Mouse (Mus musculus) neural tube, embryonic 14.5 days (tissue): Measurements from ENCODE around the gene Nmbr. TPM values are rescaled to one million over a fixed set of nuclear protein-coding genes. Genes with fewer than 3 reads are reported as not detected.
A peak's percentile ranks its signal among the peaks of the same experiment; 100 is the strongest.

ENCODE experiments used
- ATAC-seq: fragments of 200-750 bp; cut with Nextera tagmentation; 2 replicates; pipeline ENCODE4 v1.8.0; 2017; ENCODE audit warnings: low read depth, mild to moderate bottlenecking, moderate TSS enrichment, moderate library complexity
- H3K27ac ChIP-seq: fragments of 300-500 bp; sonication (generic); 2 replicates; pipeline ENCODE4 v1.5.1; 2014; ENCODE audit warnings: low read depth, mild to moderate bottlenecking, control low read depth, low read length, moderate library complexity, mixed read lengths
- H3K27me3 ChIP-seq: fragments of 300-500 bp; sonication (generic); 2 replicates; pipeline ENCODE4 v1.6.1; 2014; ENCODE audit warnings: low read length; ENCODE audit not compliant: control insufficient read depth, insufficient read depth
- H3K36me3 ChIP-seq: fragments of 300-500 bp; sonication (generic); 2 replicates; pipeline ENCODE4 v1.6.1; 2014; ENCODE audit warnings: low read length, mixed read lengths; ENCODE audit not compliant: control insufficient read depth, insufficient read depth
- H3K4me1 ChIP-seq: fragments of 300-500 bp; sonication (generic); 2 replicates; pipeline ENCODE4 v1.6.1; 2014; ENCODE audit warnings: low read length; ENCODE audit not compliant: control insufficient read depth, insufficient read depth
- H3K4me2 ChIP-seq: fragments of 300-500 bp; sonication (generic); 2 replicates; pipeline ENCODE4 v1.6.1; 2014; ENCODE audit warnings: mild to moderate bottlenecking, low read depth, low read length, control low read depth
- H3K4me3 ChIP-seq: fragments of 300-500 bp; sonication (generic); 2 replicates; pipeline ENCODE4 v1.5.1; 2014; ENCODE audit warnings: low read depth, low read length, control low read depth, mixed read lengths
- H3K9ac ChIP-seq: fragments of 300-500 bp; sonication (generic); replicated peaks from 2 replicates; pipeline ENCODE4 v1.6.1; 2014; ENCODE audit warnings: low read depth, mild to moderate bottlenecking, control low read depth, low read length, mixed read lengths
- H3K9me3 ChIP-seq: fragments of 300-500 bp; sonication (generic); 2 replicates; pipeline ENCODE4 v1.6.1; 2016; ENCODE audit warnings: low read length; ENCODE audit not compliant: control insufficient read depth
- WGBS: fragments of 180-500 bp; shearing (Covaris S2); extraction: QIAGEN DNeasy Blood & Tissue Kit; methylation state at CpG from one replicate; pipeline ENCODE4 v1.1.7; 2014; 5-methylcytosine and 5-hydroxymethylcytosine counted together
- polyA plus RNA-seq: library from polyadenylated mRNA; unstranded; fragments of >200 nt; fragmentation: Nextera tagmentation; extraction: Ambion mirVana; gene quantifications from 2 replicates; pipeline ENCODE4 v1.2.1, GENCODE M21; 2014

The Nmbr gene
- polyA plus RNA-seq, result 2.9 and 3.4 TPM in 2 replicates

GRCm38 (mm10) chr10:14705072-14706066 lies at the start of gene Nmbr, which contains the start of gene Vta1:
Gene Nmbr, plus strand, starts transcription at chr10:14705591.
Gene Vta1, minus strand, starts transcription at chr10:14705560.
- H3K27me3 ChIP-seq, result no peaks in the 10 kb centered on the region; the same call in 1 of the 2 replicates

GRCm38 (mm10) chr10:14660875-14661274 lies 44.5 kb upstream of the Nmbr start:
- ATAC-seq, result no peak
- H3K36me3 ChIP-seq, result peaks cover 4% of the 10 kb centered on the region; the same call in 1 of the 2 replicates
- WGBS, result 93% methylated on average over 2 of the region's 2 CpGs

More at GRCm38 (mm10) chr10:14705072-14706066, at the start of gene Nmbr, which contains the start of gene Vta1:
- no peaks in the 10 kb centered on the region for H3K9me3 ChIP-seq
- ATAC-seq, result peak; percentile 98
- under 1% methylated on average over 50 of the region's 50 CpGs for WGBS
- H3K9ac ChIP-seq, result peak within 1 kb of the TSS; percentile 84
- no peaks in the 10 kb centered on the region for H3K36me3 ChIP-seq
- H3K4me1 ChIP-seq, result peaks cover 17% of the 10 kb centered on the region
- H3K4me3 ChIP-seq, result peak within 1 kb of the TSS; percentile 94
- peak within 1 kb of the TSS; percentile 84 for H3K27ac ChIP-seq
- peak within 1 kb of the TSS; percentile 74 for H3K4me2 ChIP-seq

GRCm38 (mm10) chr10:14666147-14666546 lies 39.2 kb upstream of the Nmbr start:
- no peak for ATAC-seq
- H3K9ac ChIP-seq, result no peak overlapping the region
- H3K4me3 ChIP-seq, result no peak overlapping the region
- H3K9me3 ChIP-seq, result no peaks in the 10 kb centered on the region
- no peaks in the 10 kb centered on the region for H3K27me3 ChIP-seq
- no peaks in the 10 kb centered on the region for H3K4me1 ChIP-seq
- H3K27ac ChIP-seq, result no peak overlapping the region
- peaks cover 13% of the 10 kb centered on the region for H3K36me3 ChIP-seq
- H3K4me2 ChIP-seq, result no peak overlapping the region
- 98% methylated on average over 2 of the region's 2 CpGs for WGBS

More at GRCm38 (mm10) chr10:14660875-14661274, 44.5 kb upstream of the Nmbr start:
- no peaks in the 10 kb centered on the region for H3K9me3 ChIP-seq
- no peaks in the 10 kb centered on the region for H3K27me3 ChIP-seq
- H3K4me2 ChIP-seq, result no peak overlapping the region
- H3K4me3 ChIP-seq, result no peak overlapping the region
- H3K9ac ChIP-seq, result no peak overlapping the region
- H3K4me1 ChIP-seq, result no peaks in the 10 kb centered on the region
- no peak overlapping the region for H3K27ac ChIP-seq

GRCm38 (mm10) chr10:14685663-14686062 lies 19.7 kb upstream of the Nmbr start:
- Histone ChIP-seq H3K9me3 (no peaks in the 10 kb centered on the region), H3K9ac (no peak overlapping the region), H3K36me3 (peaks cover 15% of the 10 kb centered on the region; the same call in 1 of the 2 replicates), H3K4me3 (no peak overlapping the region), H3K27me3 (no peaks in the 10 kb centered on the region), H3K4me2 (no peak overlapping the region), H3K27ac (no peak overlapping the region), H3K4me1 (no peaks in the 10 kb centered on the region)
- 100% methylated on average over 1 of the region's 1 CpGs for WGBS
- ATAC-seq, result no peak

DNA sequence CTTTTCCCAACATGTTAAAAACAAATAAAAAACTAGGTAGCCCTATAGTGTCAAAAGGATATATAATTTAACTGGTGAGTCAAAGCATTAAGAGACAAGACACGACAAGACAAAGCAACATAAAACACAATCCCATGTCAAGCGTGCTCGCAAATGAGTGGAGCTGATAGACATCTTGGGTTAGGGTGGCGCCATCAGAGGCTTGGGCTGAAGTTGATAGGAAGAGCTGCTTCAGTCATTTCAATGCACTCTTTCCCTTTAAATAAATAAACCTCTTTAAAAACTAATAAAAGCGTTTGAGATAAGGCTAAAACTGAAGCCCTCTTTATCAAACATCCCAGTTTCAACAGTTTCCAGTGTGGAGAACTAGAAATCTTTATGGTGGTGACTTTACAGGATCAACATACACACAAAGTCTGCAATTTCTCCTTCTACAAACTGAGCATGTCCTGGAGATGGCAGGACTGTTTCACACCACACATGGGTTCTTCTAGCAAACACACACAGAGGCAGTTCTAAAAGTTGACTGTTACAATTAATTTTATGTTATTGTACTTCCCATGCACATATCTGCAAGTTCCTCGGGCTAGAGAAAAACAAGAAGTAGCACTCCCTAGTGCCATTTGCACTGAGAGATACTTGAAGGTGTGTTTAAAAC lies 16.5 kb upstream of the Nmbr start:
- no peaks in the 10 kb centered on the region for H3K27me3 ChIP-seq
- 91% methylated on average over 6 of the region's 6 CpGs for WGBS
- H3K9me3 ChIP-seq, result no peaks in the 10 kb centered on the region
- H3K9ac ChIP-seq, result no peak overlapping the region
- no peak overlapping the region for H3K27ac ChIP-seq
- H3K4me2 ChIP-seq, result no peak overlapping the region
- H3K4me1 ChIP-seq, result no peaks in the 10 kb centered on the region
- H3K4me3 ChIP-seq, result no peak overlapping the region
- no peak for ATAC-seq
- H3K36me3 ChIP-seq, result peaks cover 14% of the 10 kb centered on the region; the same call in 1 of the 2 replicates

DNA sequence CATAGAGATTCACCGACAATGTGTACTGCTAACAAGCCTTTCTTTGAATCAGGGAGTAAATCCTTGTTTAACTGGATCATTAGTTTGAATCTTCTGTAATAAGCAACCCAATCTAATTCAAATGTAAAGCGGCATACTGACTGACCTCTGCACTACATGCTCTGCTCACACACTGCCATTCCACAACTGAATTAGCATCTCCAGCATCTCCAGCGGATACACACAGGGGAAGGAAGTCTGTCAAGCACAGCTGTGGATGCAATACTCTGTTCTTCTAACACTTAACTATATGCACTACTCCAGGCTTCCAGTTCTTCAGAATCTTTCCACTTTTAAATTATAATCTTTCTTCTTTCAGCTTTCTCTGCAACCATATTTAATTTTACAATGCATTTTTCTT lies 15.0 kb upstream of the Nmbr start:
- no peak overlapping the region for H3K9ac ChIP-seq
- H3K4me1 ChIP-seq, result no peaks in the 10 kb centered on the region
- peaks cover 10% of the 10 kb centered on the region; the same call in 1 of the 2 replicates for H3K36me3 ChIP-seq
- no peaks in the 10 kb centered on the region for H3K27me3 ChIP-seq
- H3K27ac ChIP-seq, result no peak overlapping the region
- H3K9me3 ChIP-seq, result no peaks in the 10 kb centered on the region
- 52% methylated on average over 3 of the region's 3 CpGs for WGBS
- H3K4me2 ChIP-seq, result no peak overlapping the region
- no peak for ATAC-seq
- H3K4me3 ChIP-seq, result no peak overlapping the region

- Histone ChIP-seq H3K4me3 (no peak overlapping the region; the same call in 1 of the 2 replicates), H3K27ac (0 out of 2 replicates have a peak overlapping the region, but pooled peaks have one; percentile 29), H3K4me1 (peaks cover 17% of the 10 kb centered on the region), H3K9ac (no peak overlapping the region), H3K36me3 (no peaks in the 10 kb centered on the region), H3K4me2 (peak overlapping the region; percentile 74; the same call in 1 of the 2 replicates), H3K27me3 (no peaks in the 10 kb centered on the region; the same call in 1 of the 2 replicates), H3K9me3 (no peaks in the 10 kb centered on the region)
- WGBS, result 13% methylated on average over 1 of the region's 1 CpGs
- ATAC-seq, result no peak
Measured at GRCm38 (mm10) chr10:14703239-14703638, 2.2 kb upstream of the Nmbr start.

DNA sequence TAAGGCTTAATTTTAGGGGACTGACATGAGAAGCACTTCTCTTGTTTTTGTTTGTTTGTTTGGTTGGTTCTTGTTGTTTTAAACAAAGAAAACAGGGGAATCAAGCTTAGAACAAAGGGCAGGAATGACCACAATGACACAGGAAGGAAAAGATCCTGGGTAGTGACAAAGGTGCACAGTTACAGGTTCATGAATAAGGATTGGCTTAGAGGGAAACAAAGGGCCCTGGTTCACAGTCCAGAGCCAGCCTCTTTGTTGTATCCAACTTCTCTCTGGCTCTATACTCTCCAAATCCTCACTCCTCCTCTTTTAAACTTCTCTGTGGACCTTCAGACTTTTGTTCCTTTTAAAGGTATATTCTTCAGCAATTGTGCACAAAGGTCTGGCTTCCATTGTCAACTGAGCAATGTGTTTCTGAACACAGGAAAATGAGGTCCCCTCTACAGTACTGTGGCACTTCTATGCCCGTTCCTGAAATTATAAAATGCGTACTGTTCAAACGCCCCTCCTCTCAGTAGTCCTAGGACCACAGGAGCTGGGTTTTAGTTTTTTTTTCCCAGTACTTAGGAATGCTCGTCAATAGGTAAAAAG lies 1.5 kb upstream of the Nmbr start:
- ATAC-seq, result no peak
- no peaks in the 10 kb centered on the region; the same call in 1 of the 2 replicates for H3K27me3 ChIP-seq
- H3K4me3 ChIP-seq, result peak overlapping the region; percentile 94
- H3K4me1 ChIP-seq, result peaks cover 17% of the 10 kb centered on the region
- peak overlapping the region; percentile 84; the same call in 1 of the 2 replicates for H3K9ac ChIP-seq
- 0 out of 2 replicates have a peak overlapping the region, but pooled peaks have one; percentile 29 for H3K27ac ChIP-seq
- peak overlapping the region; percentile 74 for H3K4me2 ChIP-seq
- no peaks in the 10 kb centered on the region for H3K36me3 ChIP-seq
- WGBS, result 20% methylated on average over 4 of the region's 4 CpGs
- H3K9me3 ChIP-seq, result no peaks in the 10 kb centered on the region
